Mouse (Mus musculus): ENCODE data around the gene Med15. TPM values are rescaled to one million over a fixed set of nuclear protein-coding genes. Genes with fewer than 3 reads are reported as not detected.
"Not testable (repeated sequence)": the region's sequence is repeated elsewhere in the genome, so short reads cannot be mapped to it uniquely, and the experiment has no call there.

The Med15 gene
- polyA plus RNA-seq (2012; rRNA removed): 79.6 and 82.6 TPM in 2 replicates

GRCm38 (mm10) chr16:17732841-17733340 is at the start of gene Med15:
Gene Med15 (minus strand): TSS chr16:17732891.
- DNase-seq (ENCODE audit: low read depth): no peak

- no peak for DNase-seq (ENCODE audit: low read depth)
Observed at GRCm38 (mm10) chr16:17779692-17780091, 47.0 kb upstream of the Med15 start.

DNA sequence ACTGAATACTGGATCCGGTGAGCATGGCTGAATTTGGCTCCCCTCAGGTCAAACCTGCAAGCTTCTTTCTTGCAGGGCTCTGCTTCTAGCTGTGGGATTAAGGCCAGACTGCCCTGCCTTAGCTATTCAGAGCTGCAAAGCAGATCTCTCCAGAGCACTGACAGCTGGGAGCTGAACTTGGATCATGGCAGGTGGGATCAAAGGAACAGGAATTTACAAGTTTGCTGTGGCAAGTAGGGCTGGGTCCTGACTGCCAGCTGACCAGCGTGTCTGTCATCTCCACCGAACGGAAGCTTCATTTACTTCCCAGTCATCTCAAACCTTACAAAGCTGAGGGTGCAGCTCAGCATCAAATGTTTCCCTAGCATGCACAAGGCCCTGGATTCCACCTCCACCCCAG is 45.5 kb upstream of the Med15 start:
- no peak for DNase-seq (ENCODE audit: low read depth)

DNA sequence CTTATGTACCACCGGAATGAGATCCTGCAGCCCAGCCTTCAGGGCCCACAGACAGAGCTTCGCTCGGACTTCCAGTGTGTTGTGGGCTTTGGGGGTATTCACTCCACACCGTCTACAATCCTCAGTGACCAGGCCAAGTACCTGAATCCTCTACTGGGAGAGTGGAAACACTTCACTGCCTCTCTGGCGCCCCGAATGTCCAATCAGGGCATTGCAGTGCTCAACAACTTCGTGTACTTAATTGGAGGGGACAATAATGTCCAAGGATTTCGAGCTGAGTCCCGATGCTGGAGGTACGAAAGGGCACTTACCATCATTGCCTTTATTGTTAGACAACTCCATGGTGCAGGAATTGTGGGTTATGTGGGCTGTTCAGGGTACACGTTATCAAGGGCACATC is 44.1 kb upstream of the Med15 start:
- DNase-seq (ENCODE audit: low read depth): no peak

DNA sequence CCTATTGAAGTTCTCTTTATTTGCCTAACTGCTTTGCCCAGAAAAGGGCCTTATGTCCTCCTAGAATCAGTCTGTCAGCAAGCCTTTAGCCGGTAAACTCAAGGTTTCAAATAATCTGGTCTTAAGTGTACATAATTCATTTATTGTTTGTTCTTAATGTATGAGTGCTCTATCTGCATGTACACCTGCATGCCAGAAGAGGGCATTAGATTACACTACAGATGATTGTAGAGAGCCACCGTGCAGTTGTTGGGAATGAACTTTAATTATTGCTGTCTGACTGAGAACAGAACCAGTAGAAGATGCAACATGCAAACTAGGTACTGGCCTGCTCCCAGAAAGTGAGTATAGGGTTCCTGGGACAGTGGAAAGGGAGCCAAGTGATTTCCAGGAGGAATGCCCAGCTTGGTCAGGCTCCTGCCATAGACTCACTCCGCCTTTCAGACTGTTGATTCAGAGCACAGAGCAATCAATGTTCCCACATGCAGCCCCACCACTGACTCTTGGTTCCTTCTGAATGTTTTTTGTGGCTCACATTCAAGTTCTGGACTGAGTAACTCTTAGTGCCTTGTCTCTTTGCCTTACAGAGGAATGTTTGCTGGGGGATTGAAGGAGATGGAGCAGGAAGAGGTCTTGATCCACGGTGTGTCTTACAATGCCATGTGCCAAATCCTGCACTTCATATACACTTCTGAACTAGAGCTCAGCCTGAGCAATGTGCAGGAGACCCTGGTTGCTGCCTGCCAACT is 38.6 kb upstream of the Med15 start:
- DNase-seq (ENCODE audit: low read depth): no peak

DNA sequence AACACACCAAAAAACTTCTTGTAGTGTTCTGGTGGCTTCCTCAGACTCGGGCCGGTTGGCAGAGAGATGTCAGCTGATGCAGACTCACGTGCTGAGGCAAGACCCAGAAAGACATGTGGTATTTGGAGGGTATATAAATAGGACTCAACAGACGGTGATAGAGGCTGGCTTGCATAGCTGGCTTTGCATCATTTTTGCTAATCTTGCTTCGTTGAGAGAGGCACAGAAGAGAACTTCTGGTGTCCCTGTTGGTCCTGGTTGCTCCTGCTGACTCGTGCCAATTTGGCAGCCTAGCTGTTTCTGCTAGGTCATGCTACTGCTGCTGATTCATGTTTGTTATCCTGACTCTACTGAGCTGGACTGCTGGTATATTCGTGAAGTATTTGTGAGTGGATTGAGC is 36.1 kb upstream of the Med15 start:
- no peak for DNase-seq (ENCODE audit: low read depth)

DNA sequence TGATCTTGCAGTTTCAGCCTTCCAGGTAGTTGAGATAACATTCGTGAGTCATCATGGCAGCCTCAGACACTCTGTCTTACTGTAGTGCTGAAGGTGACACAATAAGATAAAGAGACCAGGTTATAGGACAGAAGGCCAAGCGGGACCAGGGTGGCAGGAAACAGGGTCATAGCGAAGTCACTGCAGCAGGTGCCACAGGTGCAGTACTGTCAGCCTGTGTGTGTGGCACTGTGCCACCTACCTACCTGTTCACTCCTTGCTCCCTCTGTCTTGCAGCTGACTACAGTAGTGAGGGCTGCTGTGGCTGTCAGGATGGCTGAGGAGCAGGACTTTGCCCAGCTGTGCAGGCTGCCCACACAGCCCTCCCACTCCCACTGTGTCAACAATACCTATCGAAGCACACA is 31.4 kb upstream of the Med15 start:
- DNase-seq (ENCODE audit: low read depth): no peak

GRCm38 (mm10) chr16:17761074-17761473 is 28.4 kb upstream of the Med15 start:
- no peak for DNase-seq (ENCODE audit: low read depth)

GRCm38 (mm10) chr16:17760657-17761056 is 28.0 kb upstream of the Med15 start:
- DNase-seq (ENCODE audit: low read depth): no peak

DNA sequence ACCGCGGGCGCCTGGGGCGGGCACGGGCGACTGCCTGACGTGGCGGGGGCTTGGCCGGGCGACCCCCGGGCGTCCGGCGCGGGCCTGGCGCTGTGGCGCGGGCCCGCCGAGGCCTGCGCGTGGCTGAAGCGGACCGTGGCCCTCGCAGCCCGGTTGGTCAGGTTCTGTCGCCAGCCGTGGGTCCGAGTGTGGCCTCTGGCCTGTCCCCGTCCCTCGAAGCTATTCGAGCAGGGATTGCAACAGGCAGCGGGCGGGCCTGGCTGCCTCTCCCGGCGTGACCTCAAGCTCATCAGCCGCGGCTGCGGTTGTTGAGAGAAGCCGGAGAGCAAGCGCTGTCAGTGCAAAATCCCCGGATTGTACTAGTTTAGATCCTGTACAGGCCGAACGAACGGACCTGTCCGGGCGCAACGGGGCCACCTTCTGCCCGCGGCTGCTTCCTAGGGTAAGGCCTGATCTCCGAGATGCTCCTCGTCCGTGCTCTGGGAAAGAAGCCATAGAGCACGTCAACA is 27.2 kb upstream of the Med15 start:
- no peak for DNase-seq (ENCODE audit: low read depth)

DNA sequence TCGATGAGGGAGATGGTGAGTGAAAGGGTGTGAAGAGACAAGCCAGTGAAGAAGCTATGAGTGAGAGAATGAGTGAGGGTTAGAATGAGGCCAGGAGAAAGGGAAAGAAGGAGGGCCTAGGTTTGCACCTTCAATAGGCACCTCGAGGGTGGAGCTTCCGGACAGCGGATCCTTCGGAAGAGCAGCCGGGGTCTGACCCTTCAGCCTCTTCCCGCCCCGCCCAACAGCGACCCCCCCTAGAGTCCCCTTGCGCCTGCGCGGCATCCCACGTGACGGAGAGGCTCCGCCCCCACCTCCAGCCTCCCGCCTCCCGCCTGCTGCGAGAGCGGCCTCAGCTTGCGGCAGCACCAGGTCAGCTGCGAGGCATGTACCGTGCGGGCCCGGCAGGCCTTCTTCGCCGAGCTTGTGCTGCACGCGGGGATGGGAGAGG is 26.7 kb upstream of the Med15 start, which contains the start of gene Klhl22:
Klhl22 (plus strand) TSS at position 275 of the 430 bp plus-strand sequence.
- no peak for DNase-seq (ENCODE audit: low read depth)

DNA sequence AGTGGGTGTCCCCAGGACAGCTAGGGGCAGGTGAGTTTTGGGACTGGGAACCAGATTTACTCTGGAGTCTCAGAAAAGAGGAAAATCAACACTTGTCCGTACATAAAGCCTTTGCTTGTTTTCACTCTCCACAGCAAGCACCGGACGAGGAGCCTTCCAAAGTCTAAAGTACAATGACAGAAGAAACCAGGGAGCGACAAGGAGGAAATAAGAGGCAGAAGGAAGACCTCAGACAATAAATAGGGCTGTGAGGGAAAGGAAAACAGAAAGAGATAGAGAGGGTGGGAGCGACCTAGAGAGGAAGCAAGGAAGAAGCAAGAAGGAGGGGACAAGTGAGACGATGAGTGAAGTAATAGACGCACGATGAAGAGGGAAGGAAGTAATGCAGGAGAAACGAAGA is 26.2 kb upstream of the Med15 start:
- DNase-seq (ENCODE audit: low read depth): no peak

DNA sequence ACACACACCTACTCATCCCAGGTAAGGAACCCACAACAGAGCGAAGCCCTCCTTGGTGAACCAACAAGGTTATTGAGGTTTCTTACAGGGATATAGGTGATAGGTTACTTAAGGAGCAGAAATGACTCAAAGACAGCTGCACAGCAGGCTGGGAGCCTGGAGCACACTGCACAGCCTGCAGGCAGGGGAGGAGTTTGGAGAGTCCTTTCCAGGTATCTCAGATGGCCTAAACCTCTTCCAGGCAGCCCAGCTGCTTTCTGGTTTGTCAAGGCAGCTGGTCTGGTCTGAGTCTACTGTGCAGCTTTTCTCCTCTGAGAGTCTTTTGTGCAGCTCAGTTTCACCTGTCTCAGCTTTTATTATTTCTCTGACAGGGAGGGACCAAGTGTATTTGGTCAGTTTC is 25.1 kb upstream of the Med15 start:
- DNase-seq (ENCODE audit: low read depth): no peak

DNA sequence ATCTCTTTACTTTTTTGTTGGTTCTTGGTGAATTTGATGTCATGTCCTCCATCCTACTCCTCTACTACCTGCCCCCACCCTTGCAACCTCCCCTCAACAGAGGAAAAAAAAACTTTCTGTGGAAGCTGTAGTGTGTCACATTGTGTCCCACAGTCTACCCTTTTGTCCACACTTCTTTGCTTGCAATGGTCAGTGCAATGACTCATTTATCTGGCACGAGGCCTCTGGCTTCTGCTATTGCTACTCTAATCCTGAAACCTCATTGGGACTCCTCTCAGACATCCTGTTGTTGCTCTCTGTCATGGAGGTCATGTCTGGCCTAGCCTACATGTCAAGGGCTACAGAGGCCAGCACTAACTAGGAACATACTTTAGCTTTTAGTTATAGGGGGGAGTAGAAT is 21.0 kb upstream of the Med15 start:
- no peak for DNase-seq (ENCODE audit: low read depth)

DNA sequence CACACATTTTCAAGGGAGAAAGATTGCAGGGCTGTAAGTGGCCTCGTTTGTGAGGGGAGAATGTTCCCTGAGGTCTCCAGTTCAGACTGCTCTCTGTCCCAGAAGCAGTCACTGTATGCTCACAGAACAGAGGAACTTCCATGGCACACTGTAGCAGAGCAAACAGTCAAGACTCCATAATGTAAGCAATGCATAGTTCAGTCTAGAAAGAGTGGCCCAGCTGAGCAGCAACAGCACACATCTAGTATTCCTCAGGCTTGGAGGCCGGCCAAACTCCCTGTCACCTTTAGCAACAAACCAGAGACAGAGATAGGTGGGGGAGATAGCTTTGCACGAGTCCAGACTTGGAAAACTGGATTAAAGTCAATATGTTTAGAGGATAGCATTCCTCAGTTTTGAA is 20.3 kb upstream of the Med15 start:
- no peak for DNase-seq (ENCODE audit: low read depth)

- DNase-seq (ENCODE audit: low read depth): no peak
Observed at GRCm38 (mm10) chr16:17745067-17745466, 12.4 kb upstream of the Med15 start.

- no peak for DNase-seq (ENCODE audit: low read depth)
Observed at GRCm38 (mm10) chr16:17744536-17744935, 11.8 kb upstream of the Med15 start.

DNA sequence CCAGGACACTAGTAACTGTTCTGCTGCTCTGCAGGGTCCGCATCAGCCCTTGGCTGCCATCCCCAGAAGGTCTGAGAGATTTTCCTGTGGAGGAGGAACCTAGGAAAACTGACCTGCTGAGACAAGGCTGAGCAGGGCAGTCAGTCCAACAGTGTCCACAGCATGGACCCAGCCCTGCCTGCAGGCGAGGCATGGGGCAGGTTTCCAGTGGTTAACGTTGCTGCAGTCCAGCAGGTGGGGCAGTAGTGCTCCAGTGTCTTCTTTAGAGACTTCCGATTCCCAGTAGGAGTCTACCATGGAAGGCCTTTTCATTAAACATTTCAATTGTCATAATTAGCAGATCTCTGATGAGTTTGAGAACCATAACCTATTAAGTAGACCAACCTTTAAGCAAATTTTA is 10.6 kb upstream of the Med15 start:
- no peak for DNase-seq (ENCODE audit: low read depth)

GRCm38 (mm10) chr16:17742810-17743209 is 10.1 kb upstream of the Med15 start:
- no peak for DNase-seq (ENCODE audit: low read depth)

GRCm38 (mm10) chr16:17740080-17740479 is 7.4 kb upstream of the Med15 start:
- DNase-seq (ENCODE audit: low read depth): no peak

GRCm38 (mm10) chr16:17736156-17736555 is 3.5 kb upstream of the Med15 start:
- no peak for DNase-seq (ENCODE audit: low read depth)

DNA sequence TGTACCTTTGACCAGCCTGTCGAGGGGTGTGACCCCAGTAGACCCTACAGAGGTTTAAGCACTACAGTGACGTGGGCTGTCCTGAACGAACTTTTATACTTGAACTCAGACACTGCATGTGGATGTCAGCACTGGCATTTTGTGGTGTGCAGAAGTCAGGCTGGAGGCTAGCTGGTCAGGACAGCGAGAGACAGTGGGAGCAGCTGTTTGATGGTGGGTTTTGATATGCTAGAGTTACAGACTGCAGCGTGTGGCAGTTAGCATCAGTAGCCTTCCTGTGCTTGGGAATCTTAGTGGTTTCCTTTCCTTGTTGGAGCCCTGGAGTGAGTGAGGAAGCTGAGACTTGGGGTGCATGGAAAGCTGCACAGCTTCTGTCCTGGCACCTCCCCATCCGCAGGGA is 2.2 kb upstream of the Med15 start:
- DNase-seq (ENCODE audit: low read depth): not testable (repeated sequence)

GRCm38 (mm10) chr16:17733646-17734045 is 955 bp upstream of the Med15 start:
- no peak for DNase-seq (ENCODE audit: low read depth)

- DNase-seq (ENCODE audit: low read depth): no peak
Observed at GRCm38 (mm10) chr16:17732431-17732830, 260 bp downstream of the Med15 start.

All from gonadal fat pad, adult 2 months (tissue).